Mouse (Mus musculus): ENCODE measurements around the gene Teddm3.

GRCm38 (mm10) chr16:21197542-21197941, 43.7 kb upstream of the Teddm3 start:
- no peak for TF ChIP-seq POLR2A (IDR thresholded peaks at IDR 0.05; ENCODE audit: control insufficient read depth, extremely low read depth, insufficient read depth, low read length, poor library complexity)
- no peak for TF ChIP-seq CTCF (IDR thresholded peaks at IDR 0.05; ENCODE audit: borderline replicate concordance, control insufficient read depth, extremely low read depth, insufficient read depth, low read length, poor library complexity)
